Mouse (Mus musculus) lung, postnatal 36 days (tissue): ENCODE data around the gene Ggps1.

Experiments used
- DNase-seq: peaks from one replicate; pipeline ENCODE4 v3.0.0; 2022; ENCODE audit warnings: mixed read lengths

Gene Ggps1

GRCm38 (mm10) chr13:14063013-14063941 lies at the start of gene Ggps1, which contains the start of gene Arid4b:
Ggps1 (minus strand) TSS chr13:14063488.
Arid4b (plus strand) TSS chr13:14063232.
- DNase-seq: peak; percentile 98

GRCm38 (mm10) chr13:14111146-14111545 lies 47.9 kb upstream of the Ggps1 start:
- DNase-seq: no peak

GRCm38 (mm10) chr13:14110154-14110873 lies 47.0 kb upstream of the Ggps1 start:
- no peak for DNase-seq

DNA sequence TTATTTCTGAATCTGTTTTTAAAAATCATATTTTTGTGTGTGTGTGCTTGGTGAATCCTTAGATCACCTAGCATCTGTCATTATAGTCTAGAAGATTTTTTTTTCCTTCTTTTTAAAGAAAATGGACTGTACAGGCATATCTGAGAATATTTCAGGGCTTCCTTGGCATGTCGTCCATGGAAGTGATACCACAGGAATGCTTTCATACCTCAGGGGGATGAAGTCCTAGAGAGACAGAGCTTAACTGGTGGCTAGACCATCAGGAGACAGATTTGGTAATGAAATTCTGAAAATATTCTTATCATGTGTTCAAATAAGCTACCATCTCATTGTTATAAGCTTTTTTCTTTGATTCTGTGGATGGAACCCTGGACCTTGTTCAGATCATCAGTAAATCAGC lies 39.7 kb upstream of the Ggps1 start:
- no peak for DNase-seq

DNA sequence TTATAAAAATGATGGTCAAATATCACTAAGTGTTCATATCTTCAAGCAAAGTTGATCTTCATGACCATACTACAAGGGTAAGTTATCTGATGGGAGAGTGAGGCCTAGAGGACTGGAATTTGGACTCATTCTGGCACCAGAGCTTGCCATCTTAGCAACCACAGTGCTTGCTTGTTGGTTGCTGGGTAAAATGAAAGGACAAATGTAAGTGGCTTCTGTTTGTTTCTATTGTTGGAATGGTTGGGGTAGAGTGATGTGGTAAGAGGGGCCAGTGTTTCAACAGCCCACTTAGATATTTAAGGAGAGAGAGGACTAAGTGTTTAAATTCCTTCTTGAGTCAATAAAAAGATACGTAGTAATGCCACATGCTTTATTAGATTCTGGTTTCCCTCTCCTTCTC lies 25.4 kb upstream of the Ggps1 start:
- peak; percentile 77 for DNase-seq

GRCm38 (mm10) chr13:14075326-14075725 lies 12.0 kb upstream of the Ggps1 start:
- no peak for DNase-seq

- DNase-seq: no peak
Observed at GRCm38 (mm10) chr13:14074371-14074770, 11.1 kb upstream of the Ggps1 start.

DNA sequence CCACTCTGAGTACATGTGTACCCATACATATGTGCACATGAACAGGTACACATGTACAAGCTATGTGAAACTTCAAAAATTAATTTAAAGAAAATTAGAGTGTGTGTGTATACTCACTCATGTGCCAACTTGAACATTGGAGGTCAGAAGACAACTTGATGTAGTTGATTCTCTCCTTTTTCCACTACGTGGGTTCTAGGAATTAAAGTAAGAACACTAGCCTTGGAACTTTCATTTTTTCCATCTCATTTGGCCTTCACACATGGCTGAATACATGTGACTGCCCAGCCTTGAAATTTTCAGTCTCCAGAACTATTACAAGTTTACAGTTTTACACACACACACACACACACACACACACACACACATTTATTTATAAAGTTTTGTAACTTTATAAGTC lies 6.0 kb upstream of the Ggps1 start:
- DNase-seq: no peak

- DNase-seq: no peak
Observed at GRCm38 (mm10) chr13:14068035-14068434, 4.7 kb upstream of the Ggps1 start.

DNA sequence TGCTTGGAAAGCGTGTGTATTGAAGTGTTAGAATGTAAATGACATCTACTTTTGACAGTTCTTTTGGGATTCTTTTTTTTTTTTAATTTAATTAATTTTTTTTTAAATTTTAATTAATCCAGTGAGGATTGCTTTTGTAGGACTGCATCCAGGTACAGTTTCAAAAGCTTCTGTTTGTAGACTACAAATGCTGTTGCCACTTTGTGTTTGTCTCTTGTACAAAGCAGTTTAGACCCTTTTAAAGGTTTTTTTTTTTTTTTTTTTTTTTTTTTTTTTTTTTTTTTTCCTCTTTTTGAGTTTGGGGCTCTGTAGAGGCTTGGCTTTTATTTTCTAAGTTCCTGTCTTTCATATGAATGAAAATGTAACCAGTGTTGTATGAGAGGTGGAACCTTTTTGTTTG lies 2.4 kb upstream of the Ggps1 start:
- DNase-seq: no peak

DNA sequence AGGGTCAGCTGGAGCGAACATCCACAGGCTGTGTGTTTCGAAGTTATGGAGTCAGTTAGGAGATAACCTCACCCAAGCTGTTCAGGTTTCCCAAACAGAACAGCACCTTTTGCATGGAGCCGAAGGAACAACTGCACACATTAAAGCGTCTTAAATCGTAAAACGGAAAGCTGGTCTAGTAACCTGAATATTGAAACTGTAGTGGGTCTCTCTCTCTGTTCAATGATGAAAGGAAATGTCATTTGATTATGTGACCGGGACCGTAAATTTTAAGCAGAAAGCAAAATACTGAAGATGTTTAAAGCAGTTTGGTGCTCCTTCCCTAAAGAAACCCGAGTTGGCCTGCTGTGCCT lies 1.7 kb upstream of the Ggps1 start:
- no peak for DNase-seq

- DNase-seq: peak; percentile 77
Observed at GRCm38 (mm10) chr13:14064341-14065027, 1.2 kb upstream of the Ggps1 start.

- DNase-seq: no peak
Observed at GRCm38 (mm10) chr13:14063942-14064271, 619 bp upstream of the Ggps1 start.

GRCm38 (mm10) chr13:14062209-14063012 lies 877 bp downstream of the Ggps1 start:
- DNase-seq: no peak

GRCm38 (mm10) chr13:14059582-14059981 lies 3.7 kb downstream of the Ggps1 start:
- DNase-seq: no peak

DNA sequence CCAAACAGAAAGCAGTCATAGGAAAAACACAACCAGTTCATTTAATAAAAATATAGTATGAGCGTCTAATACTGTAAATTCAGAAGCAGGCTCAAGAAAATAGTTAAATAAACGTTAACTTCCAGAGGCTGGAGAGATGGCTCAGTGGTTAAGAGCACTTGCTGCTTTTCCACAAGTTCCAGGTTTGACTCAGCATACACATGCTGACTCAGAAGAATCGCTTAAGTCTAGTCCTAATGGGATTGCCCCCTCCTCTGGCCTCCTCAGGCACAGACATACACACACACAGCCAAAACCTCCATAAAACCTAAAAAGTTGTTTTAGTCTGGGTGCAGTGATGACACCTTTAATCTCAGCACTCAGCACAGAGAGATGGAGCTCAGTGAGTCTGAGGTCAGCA lies 6.5 kb downstream of the Ggps1 start:
- DNase-seq: no peak

- DNase-seq: no peak
Observed at GRCm38 (mm10) chr13:14049878-14050277, 13.4 kb downstream of the Ggps1 start.

DNA sequence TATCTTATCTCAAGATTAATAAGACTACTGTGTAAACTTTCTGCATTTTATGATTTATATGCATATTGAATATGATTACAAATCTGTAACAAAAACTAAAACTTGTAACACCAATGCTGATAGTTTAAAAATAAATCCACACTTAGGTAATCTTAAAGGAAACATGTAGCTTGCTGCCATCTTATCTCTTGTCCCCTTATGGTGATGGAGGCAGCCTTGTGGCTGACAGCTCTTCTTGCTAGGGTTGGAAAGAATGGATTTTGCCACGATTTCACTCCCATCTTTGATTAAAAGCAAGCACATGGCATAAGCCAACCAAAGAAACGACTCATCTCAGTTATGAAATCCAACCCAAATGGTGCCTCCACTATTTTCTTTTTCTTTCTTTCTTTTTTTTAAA lies 18.8 kb downstream of the Ggps1 start:
- no peak for DNase-seq

DNA sequence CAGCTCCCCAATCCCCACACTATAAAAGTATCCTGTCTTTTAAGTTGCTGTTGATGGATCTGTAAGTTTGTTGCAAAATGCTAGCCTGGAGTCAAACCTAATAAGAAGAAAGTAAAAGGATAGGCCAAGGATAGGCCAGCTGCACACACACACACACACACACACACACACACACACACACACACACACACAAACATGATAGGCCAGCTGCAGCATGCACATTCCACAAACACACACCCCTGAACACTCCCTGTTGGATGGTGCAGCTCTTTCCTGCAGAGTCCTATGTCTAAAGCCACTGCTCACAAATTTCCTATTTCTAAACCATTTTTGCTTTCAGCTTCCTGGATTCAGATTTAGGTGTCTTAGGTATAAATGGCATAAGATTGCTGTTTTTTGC lies 19.4 kb downstream of the Ggps1 start:
- no peak for DNase-seq

- DNase-seq: peak; percentile 24
Observed at GRCm38 (mm10) chr13:14040186-14040585, 23.1 kb downstream of the Ggps1 start.

- DNase-seq: peak; percentile 93
Observed at GRCm38 (mm10) chr13:14039292-14039965, 23.9 kb downstream of the Ggps1 start, which contains the start of gene Tbce. Tbce (minus strand) TSS chr13:14039638.

GRCm38 (mm10) chr13:14038911-14039291 lies 24.4 kb downstream of the Ggps1 start:
- no peak for DNase-seq
